Mouse (Mus musculus) A20 (cell line): ENCODE data around the gene Rpl11.

Source experiments
- DNase-seq: peaks from one replicate; pipeline ENCODE4 v3.0.0-alpha.2; 2011; ENCODE audit warnings: low read depth, low spot score

The Rpl11 gene

GRCm38 (mm10) chr4:136027416-136028131 lies 25.7 kb downstream of the Rpl11 start:
- peak; percentile 59 for DNase-seq

GRCm38 (mm10) chr4:136025350-136025749 lies 27.9 kb downstream of the Rpl11 start:
- DNase-seq: peak; percentile 25

- DNase-seq: no peak
Observed at GRCm38 (mm10) chr4:136022924-136023323, 30.3 kb downstream of the Rpl11 start.

GRCm38 (mm10) chr4:136021549-136022047 lies 31.6 kb downstream of the Rpl11 start, which contains the start of gene Eloa:
Eloa (minus strand) TSS chr4:136021763.
- peak; percentile 100 for DNase-seq

GRCm38 (mm10) chr4:136020743-136021548 lies 32.3 kb downstream of the Rpl11 start:
- DNase-seq: peak; percentile 74

- no peak for DNase-seq
Observed at GRCm38 (mm10) chr4:136016059-136016602, 37.1 kb downstream of the Rpl11 start.

- no peak for DNase-seq
Observed at GRCm38 (mm10) chr4:136010586-136010985, 42.6 kb downstream of the Rpl11 start.

GRCm38 (mm10) chr4:136008782-136009447 lies 44.3 kb downstream of the Rpl11 start:
- DNase-seq: no peak

GRCm38 (mm10) chr4:136006821-136007220 lies 46.4 kb downstream of the Rpl11 start:
- DNase-seq: no peak

GRCm38 (mm10) chr4:136004921-136005320 lies 48.3 kb downstream of the Rpl11 start:
- DNase-seq: no peak

GRCm38 (mm10) chr4:136004107-136004675 lies 49.0 kb downstream of the Rpl11 start:
- DNase-seq: no peak

GRCm38 (mm10) chr4:135995118-135995517 lies 58.1 kb downstream of the Rpl11 start:
- no peak for DNase-seq

GRCm38 (mm10) chr4:135993941-135994340 lies 59.3 kb downstream of the Rpl11 start:
- DNase-seq: no peak

GRCm38 (mm10) chr4:135987714-135988113 lies 65.5 kb downstream of the Rpl11 start:
- peak; percentile 17 for DNase-seq

GRCm38 (mm10) chr4:135986943-135987710 lies 66.1 kb downstream of the Rpl11 start, which contains the start of gene Pithd1:
Pithd1 (minus strand) TSS chr4:135987264.
- DNase-seq: peak; percentile 97

- peak; percentile 46 for DNase-seq
Observed at GRCm38 (mm10) chr4:135986301-135986942, 66.8 kb downstream of the Rpl11 start.

GRCm38 (mm10) chr4:135985769-135986168 lies 67.5 kb downstream of the Rpl11 start:
- no peak for DNase-seq

GRCm38 (mm10) chr4:135985193-135985592 lies 68.0 kb downstream of the Rpl11 start:
- no peak for DNase-seq

GRCm38 (mm10) chr4:135984556-135984955 lies 68.7 kb downstream of the Rpl11 start:
- DNase-seq: no peak

GRCm38 (mm10) chr4:135981524-135982063 lies 71.6 kb downstream of the Rpl11 start:
- peak; percentile 50 for DNase-seq
